Mouse (Mus musculus) layer of hippocampus, postnatal 10 days (tissue): ENCODE results near the gene Zbtb16. TPM values are rescaled to one million over a fixed set of nuclear protein-coding genes. Genes with fewer than 3 reads are reported as not detected.

Source experiments
- DNase-seq, 2 experiments: peaks; one replicate each; pipeline ENCODE4 v3.0.0; 2021; ENCODE audit warnings: low spot score in 2 of 2
- total RNA-seq, 2 experiments: library from RNA; stranded (reverse); gene quantifications; 2 replicates each; pipeline ENCODE4 v1.2.3; 2021

The Zbtb16 gene
- total RNA-seq, 2 experiments from 2014 or later: 58.2 to 66.3 TPM

DNA sequence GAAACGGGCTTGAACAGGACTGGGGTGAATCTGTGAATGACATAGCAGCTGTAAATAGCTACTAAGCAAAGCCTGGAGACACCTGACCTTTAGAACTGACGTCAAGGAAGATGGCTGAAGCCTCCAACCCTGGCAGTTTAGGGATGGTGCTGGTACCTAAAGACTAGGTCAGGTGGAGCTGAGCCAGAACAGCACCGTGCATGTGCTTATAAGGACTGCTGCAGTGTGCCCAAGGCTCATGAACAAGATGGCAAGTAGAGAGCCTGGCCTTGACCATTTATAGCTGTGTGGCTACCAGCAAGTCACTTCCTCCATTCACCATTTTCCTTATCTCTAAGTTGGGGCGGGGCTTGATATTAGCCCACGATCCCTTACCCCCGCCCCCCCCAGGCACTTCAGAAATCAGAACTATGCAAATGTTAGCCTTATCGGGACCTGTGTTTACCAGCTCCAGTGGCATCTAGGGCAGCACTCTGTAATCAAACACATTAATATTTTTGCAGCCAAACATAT is 9.6 kb downstream of the Zbtb16 start:
- DNase-seq: no peak

DNA sequence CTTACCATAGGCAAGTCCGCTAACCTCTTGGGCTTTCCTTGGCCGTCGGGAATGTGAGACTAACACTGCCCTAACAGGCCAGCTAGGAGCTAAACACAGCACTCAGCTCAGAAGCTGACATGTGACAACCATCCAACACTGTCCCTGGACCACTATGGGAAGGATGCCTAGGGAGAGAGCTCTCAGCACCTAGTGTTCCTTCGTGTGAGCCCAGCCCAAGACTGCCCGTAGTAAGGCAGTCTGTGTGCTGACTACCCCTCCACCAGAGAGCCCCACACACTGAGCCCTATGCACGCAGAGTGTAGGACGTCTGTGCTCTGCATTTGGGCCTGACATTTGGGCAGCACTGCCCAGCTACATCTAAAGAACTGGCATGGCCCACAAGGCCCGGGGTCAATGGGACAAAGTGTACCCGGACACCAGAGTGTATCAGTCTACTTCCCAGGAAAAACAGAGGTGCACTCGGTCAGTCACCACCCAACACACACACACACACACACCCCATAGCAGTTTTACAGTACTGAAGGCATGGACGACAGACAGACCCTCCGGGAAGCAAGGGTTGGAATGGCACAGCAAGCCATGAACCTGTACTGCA is 11.4 kb downstream of the Zbtb16 start:
- no peak for DNase-seq

DNA sequence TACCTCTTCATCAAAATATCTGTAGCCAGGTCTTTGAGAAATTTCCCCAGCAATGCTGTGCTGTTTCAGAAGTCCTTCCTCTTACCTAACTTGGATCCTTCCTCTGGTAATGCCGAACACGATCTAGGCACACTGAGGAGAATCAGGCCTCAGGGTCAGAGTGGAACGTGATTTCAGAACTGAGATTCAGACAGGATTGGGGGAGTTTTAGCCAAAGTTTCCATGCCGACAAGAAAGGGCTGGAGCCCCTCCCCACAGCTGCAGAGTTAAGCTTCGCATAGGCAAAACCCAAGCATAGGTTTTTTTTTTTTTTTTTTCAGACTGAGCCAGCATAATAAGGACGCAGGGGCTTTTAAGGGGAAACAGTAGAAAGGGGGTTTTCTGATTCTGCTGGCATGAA is 12.2 kb downstream of the Zbtb16 start:
- DNase-seq: no peak

DNA sequence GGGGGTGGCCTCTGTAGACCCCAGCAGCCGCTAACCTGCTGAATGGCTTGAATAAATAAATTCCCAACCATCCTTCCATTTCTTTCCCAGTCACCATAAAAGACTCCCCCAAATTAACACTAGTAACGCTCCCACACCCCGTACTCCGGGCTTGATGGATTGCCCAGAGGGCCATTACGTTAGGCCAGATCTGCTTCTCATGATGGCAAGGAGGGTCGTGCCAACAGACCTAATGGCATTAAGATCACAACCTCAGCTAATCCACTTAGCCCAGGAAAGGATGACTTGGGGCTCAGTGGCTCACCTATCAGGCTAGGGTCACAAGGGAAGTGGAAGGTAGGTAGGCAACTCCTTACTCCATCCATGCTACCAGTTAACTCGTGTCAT is 12.7 kb downstream of the Zbtb16 start:
- no peak for DNase-seq

DNA sequence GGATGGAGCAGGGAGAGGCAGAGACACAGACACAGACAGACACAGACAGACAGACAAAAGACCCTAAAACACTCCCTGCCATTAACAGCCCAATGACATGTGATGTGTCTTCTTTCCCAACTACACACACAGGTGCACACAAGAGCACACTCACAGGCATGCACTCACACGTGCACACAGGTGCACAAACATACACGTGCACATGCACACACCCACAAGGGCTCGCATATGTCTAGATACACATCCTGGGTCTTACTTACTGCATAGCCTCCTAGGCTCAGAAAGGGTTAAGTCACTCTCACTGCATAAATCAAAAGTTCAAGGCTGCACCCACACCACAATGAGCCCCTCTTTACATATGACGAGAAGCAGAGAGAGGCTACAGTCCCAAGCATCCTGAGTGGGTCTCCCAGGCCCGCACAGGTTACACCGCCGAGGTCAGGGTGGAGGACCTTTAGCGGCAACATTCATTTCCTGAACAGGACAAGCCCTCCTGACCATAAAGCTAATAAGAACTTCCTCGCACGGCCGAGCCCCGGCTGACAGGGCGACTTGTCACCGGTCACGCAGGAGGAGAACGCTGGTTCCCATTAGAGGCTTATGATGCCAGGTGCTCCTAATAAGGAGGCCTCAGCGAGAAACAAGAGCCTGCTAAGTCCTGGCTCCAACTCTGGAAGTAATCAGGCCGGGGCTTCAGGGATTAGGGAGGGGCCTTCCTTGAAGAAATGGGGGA is 13.3 kb downstream of the Zbtb16 start:
- no peak for DNase-seq

DNA sequence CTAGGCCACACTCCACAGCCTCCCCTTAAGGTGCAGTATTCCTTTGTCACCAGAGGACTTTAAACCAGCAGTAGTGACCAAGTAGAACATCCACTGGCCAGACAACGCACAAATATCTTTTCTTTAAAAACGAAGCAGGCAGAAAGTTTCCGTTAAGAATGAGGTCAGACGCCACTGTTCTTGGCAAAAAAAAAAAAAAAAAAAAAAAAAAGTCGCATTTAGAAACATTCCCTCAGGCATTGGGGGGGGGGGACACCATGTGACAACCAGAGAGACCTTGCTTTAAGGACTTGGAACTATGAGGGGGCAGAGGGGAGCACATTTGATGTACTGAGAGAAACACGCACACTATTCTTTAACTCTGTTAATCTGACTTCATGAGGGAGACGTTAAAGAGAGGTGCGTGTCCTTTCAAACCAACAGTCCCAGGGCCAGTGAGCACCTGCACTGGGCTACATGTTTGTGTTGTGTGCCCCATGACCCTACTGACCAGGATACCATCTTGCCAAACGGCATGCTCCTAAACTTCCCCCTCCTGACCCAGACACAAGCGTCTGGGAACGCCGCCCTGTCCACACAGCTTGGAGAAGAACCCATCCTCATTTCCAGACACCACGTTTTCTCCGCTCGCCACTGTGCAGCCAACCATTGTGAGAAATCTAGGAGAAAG is 14.0 kb downstream of the Zbtb16 start:
- no peak for DNase-seq

DNA sequence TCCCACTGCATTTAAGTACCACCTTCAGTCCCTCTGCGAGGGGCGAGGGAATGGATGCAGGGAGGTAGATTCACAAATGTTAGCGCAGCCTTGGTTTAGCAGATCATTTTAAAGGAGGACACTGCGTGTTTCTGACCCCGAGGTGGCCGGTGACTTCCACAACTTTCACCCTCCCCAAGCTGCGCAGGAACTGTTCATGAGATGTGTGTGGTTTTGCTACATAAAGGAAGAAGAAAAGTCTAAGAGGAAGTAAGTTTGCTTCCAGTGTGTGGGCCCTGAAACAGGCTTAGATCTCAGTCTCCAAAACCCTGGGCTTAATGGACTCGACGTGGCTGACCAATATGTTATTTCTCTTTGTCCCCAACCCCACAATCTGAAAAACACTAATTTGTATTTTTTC is 14.6 kb downstream of the Zbtb16 start:
- DNase-seq: no peak

DNA sequence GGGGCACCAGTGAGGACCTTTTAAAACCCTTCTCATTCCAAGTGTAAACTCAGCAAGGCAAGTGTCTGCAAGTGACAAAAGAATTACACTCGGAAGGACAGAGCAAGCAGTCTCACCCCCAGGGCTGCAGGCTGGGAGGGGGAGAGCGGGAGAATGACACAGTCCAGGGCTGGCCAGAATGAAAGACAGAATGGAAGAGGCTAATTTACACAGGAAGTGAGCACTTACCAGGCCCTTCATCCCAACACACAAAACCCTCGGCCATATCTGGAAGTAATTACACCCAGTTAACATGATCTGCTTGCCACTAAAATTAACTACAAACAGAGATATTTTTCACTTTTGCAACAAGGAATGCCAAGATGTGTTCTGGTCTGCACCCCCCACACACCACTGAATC is 15.2 kb downstream of the Zbtb16 start:
- DNase-seq: no peak

DNA sequence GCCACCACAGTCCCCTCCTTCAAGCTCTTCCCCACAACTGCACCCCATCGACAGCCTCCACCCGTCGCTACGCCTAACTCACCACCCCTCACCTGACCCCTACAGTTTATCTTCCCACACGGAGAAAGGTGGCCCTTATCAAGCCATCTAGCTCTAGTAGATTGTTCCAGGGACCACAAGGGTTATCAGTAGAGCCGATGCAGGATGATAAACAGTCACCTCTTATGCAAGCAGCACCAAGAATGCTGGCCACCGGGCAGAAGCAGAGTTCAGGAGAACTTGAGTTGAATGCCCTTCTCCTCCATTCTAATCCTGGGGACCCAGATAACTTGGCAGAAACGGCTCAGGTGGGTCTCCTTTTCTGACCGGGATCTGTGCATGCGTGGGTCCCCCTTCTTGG is 16.3 kb downstream of the Zbtb16 start:
- DNase-seq: no peak

DNA sequence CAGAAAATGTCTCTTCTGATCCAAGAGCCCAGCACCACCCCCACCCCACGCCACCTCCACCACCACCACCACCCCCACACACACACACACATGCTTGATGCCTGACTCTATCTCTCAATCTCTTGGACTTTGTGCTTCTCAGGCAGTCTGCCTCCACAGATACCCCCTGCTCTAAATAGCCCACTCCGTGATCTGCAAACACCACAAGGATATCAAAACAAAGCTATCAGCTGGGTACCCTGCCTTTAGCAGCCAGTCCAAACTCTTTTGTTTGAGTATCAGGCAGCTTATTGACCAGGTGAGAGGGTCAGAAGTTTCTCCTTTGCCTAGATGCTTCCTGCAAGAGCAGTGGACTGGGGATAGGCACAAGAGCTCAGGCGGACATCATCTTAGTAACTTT is 16.9 kb downstream of the Zbtb16 start:
- DNase-seq: no peak

DNA sequence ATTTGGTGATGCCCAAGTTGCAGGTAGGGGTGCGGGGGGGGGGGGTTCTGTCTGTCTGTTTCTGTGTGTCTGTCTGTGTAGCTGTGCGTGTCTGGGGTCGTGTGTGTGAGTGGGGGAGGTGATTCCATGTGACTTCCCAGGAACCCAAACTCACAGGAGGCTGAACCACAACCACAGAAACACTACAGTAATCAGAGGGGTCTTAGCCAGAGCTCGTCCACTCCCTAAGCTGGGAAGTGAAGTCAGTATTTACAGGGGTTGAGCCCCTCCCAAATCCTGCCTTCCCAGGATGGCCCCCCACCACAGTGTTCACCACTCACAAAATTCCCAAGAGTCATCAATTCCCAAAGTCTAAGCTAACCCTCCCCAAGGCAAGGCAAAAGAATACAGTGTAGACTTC is 18.1 kb downstream of the Zbtb16 start:
- no peak for DNase-seq

DNA sequence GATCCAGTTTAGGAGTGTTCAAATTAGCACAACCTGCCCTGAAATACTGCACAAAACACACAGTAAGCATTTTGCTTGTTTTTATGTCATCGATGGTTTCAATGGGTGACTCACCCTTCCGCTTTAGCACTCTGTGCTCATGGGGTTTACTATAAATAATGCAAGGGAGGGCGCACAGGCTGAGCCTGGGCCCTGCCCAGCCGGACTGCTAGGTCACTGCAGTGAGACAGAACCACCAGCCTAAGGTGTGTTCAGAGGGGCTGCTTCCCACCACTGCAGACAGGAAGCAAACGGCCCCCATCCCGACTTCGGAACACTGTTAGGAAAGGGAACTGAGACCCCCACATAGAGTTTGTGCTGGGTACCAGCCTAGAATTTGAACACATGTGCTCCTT is 18.6 kb downstream of the Zbtb16 start:
- no peak for DNase-seq

DNA sequence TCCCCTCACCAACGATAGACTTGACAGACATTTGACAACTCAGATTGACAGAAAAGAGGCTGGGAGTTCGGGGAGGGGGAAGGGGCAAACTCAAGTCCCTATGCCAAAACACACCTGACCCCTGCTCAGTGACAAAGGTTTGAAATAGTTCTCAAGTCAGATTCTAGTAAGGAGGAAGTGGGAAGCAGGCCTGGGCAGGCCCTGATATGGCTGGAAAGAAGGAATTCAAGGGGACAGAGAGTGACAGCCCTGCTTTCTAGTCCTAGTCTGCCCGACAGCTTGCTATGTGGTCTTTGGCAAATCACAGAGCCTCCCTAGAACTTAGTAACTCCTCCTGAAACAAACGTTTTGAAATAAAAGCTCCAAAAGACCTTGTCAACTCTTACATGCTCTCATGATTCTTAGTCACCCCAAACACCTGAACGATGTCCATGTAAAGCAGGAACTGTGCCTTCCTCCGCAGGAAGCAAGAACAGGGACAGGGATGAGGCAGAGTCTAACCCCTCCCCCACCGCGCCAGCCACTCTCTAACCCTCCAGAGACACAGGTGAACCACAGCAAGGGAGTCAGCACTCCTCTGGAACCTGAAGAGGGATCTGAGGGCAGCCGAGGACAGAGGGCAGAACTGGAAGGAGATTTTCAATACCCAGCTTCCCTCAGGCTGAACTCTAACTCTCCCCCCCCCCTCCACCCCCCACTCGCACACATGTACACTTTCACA is 19.2 kb downstream of the Zbtb16 start:
- DNase-seq: no peak

DNA sequence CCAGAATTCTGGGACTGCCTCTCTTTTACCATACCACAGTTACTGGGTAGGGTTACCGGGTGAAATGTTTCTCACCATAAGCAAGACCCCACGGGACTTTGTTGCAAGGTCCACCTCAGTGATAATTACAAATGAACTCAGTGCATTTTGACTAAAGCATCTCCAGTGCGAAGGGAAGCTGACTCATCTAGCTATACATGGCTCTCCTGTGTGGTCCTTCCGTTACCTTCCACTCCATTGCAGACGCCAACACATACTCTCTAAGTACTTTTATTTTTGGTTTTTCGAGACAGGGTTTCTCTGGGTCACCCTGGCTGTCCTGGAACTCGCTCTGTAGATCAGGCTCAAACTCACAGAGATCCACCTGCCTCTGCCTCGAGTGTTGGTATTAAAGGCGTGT is 19.9 kb downstream of the Zbtb16 start:
- DNase-seq: no peak

DNA sequence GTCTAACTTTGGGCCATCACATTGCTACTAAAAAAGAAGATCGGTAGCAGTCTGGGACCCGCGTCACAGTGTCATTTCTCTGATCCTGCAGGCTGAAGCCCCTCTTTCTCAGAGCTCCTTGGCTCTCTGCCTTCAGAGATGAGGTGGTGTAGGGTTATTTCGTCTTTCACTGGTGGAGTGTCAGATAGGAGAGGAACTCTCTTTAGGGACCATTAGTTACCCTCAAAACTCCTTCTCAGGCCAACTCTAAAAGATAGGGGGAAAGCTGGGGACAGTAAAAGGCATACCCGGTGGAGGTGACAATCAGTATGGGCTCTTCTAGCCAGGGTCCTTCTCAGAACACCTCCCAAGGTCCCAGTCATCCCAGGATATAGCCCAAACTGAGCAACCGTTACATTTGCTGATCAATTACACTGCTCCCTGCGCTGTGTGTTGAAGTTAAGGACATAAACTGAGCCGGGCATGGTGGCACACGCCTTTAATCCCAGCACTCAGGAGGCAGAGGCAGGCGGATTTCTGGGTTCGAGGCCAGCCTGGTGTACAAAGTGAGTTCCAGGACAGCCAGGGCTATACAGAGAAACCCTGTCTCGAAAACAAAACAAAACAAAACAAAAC is 21.0 kb downstream of the Zbtb16 start:
- no peak for DNase-seq

DNA sequence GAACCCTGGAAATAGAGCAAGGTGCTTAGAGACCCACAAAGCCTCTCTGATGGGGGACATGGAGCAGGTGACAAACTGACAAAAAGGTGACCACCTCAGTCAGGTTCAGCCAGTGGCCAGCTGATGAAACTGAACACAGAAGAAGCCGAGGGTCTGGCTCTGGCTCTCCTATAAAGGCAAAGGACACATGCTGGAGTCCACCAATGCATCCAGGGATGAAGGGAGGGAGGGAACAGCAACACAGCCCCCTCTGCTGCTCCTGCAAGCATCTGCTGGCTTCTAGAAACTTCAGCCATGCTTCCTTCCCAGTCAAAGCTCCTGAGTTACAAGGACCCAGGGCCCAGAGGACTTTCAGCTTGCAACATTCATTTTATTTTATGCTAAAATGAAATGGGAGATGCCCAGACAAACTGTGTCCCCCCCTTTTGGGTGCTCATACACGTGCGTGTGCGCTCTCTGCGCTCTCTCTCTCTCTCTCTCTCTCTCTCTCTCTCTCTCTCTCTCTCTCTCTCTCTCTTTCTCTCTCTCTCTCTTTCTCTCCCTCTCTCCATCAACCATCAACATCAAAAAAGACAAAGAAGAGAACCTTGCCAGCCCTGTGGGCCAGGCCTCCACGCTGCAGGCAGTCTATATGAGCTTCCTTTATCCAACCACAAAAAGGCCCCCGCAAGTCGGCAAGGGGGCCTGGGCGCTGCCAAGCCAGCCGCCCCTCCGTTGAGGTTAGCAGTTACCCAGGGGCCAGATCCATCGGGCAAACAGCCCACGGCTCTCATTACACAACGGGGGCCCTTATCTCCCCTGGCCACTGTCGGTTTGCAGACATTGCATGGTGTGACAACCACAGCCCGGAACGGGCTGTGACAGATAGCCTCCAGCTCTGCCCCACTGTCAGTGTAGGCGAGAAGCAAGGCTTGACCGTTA is 21.8 kb downstream of the Zbtb16 start:
- DNase-seq: no peak

DNA sequence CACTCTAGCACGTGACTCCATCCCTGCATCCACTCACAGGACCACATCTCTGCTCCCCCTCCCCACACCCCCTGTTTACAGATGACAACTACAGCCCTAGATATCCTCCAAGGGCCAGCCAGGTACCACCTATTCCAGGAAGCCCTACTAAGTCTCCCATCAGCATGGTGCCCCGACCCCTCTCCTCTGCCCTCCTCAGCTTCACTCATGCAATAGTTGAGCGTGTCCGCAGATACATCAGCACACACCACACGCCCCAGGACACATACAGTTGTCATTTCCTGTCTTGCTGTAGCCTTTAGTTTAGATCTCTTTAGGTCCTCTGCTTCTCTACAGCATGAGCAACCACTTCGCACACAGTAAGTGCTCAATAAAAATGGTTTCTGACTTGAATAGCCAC is 23.7 kb downstream of the Zbtb16 start:
- DNase-seq: no peak

DNA sequence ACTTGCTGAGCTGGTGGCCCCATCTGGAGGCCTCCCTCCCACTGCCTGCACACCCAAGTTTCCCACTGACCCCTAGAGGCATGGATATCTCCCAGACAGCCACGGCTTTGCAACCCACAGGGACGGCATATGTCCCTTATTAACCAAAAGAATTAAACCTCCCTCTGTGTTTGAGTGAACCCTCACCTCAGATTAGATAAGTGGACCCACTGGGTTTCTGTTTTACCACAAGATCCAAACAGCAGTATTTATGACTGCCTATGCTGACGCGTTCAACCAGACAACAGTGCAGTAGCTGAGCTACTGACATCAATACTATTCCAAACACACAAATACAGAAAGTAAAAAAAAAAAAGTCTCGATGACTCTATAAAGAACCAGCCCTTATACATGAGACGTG is 29.4 kb downstream of the Zbtb16 start:
- no peak for DNase-seq

DNA sequence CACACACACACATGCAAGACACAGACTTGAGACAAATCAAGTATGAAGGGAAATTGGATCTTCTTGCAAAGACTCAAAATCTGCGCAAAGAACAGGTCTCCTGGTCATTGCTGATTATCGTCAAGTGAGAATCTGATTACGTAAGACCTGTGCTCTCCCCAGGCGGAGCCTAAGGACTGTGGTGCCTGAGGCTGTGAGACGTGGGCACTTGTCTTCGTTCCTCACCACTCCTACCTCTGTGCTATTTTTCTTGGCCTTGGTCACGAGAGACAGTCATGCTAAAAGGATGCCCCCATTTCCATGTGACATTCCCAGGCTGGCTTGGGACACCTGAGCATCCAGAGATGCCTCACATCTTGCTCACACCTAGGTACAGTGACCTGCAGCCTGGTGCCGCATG is 30.2 kb downstream of the Zbtb16 start:
- DNase-seq: no peak

DNA sequence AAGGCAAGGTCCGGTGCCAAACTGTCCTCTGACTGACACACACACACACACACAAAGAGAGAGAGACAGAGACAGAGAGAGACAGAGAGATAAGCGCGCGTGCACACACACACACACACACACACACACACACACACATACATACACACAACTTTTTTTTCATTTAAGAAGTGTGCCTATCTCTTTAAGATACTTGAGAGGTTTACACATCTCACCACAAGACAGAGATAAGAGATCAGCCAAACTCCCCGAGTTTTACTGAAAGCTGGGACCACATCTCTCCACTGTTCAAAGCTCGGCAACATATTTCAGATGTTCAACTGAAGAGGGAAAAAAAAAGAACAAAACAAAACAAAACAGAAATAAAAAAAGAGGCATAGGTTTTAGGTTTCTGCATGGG is 31.5 kb downstream of the Zbtb16 start:
- DNase-seq: no peak
